Mouse (Mus musculus) liver, postnatal 0 days (tissue): ENCODE data around the gene Lmna.

Experiments
- CTCF ChIP-seq: sonication (generic); IDR thresholded peaks from 2 replicates; pipeline ENCODE4 v1.5.1; 2016; ENCODE audit warnings: antibody characterized with exemption, low read depth
- EP300 ChIP-seq: IDR thresholded peaks from 2 replicates; pipeline ENCODE4 v1.6.1; 2016; ENCODE audit warnings: antibody characterized with exemption, low read depth, mild to moderate bottlenecking

DNA sequence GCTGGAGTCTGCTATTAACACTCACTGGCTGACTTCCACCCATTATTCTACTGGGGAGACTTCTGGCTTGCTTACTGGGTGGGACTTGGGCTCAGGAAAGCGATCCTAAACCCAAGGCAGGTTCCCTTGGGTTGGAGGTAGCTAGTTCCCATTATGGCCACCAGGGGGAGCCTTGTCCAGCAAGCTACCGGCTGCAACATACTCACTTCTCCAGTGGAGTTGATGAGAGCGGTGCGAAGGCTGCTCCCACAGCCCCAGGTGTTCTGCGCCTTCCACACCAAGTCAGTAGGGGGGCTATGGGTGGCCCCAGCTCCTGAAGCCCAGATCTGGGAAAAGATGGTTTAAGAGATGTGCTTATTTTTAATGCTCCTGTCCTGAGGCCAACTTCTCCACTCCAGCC is 26.1 kb downstream of the Lmna start:
- TF ChIP-seq EP300 (no peak), CTCF (peak; percentile 98)
